Mouse (Mus musculus) hindbrain, embryonic 10.5 days (tissue): ENCODE results near the gene Cdca3. TPM values are rescaled to one million over a fixed set of nuclear protein-coding genes. Genes with fewer than 3 reads are reported as not detected.
A peak's percentile ranks its signal among the peaks of the same experiment; 100 is the strongest.

Experiments used
- DNase-seq: peaks from one replicate; pipeline ENCODE4 v3.0.0-alpha.2; 2017; ENCODE audit warnings: low spot score
- H3K27ac ChIP-seq: fragments of 300-500 bp; sonication (generic); 2 replicates; pipeline ENCODE4 v1.5.1; 2016; ENCODE audit warnings: mild to moderate bottlenecking, moderate library complexity
- H3K27me3 ChIP-seq: fragments of 300-500 bp; sonication (generic); 2 replicates; pipeline ENCODE4 v1.6.1; 2016; ENCODE audit warnings: mild to moderate bottlenecking; ENCODE audit not compliant: poor library complexity, insufficient read depth, severe bottlenecking
- H3K36me3 ChIP-seq: fragments of 300-500 bp; sonication (generic); 2 replicates; pipeline ENCODE4 v1.6.1; 2016; ENCODE audit warnings: mild to moderate bottlenecking, moderate library complexity
- H3K4me1 ChIP-seq: fragments of 300-500 bp; sonication (generic); replicated peaks from 2 replicates; pipeline ENCODE4 v1.6.1; 2016; ENCODE audit warnings: mild to moderate bottlenecking
- H3K4me3 ChIP-seq: fragments of 300-500 bp; sonication (generic); 2 replicates; pipeline ENCODE4 v1.5.1; 2016; ENCODE audit warnings: mild to moderate bottlenecking, moderate library complexity
- H3K9me3 ChIP-seq: fragments of 300-500 bp; sonication (generic); 2 replicates; pipeline ENCODE4 v1.6.1; 2016; ENCODE audit warnings: mild to moderate bottlenecking, moderate library complexity
- WGBS: fragments of 180-500 bp; shearing (Covaris S2); methylation state at CpG from one replicate; pipeline ENCODE4 v1.1.7; 2016; 5-methylcytosine and 5-hydroxymethylcytosine counted together
- polyA plus RNA-seq: library from polyadenylated mRNA; unstranded; fragments of >200 nt; fragmentation: Nextera tagmentation; extraction: Ambion mirVana; gene quantifications from 2 replicates; pipeline ENCODE4 v1.2.1, GENCODE M21; 2016

Gene Cdca3
- polyA plus RNA-seq, 1 experiment from 2014 or later, result 232 TPM

DNA sequence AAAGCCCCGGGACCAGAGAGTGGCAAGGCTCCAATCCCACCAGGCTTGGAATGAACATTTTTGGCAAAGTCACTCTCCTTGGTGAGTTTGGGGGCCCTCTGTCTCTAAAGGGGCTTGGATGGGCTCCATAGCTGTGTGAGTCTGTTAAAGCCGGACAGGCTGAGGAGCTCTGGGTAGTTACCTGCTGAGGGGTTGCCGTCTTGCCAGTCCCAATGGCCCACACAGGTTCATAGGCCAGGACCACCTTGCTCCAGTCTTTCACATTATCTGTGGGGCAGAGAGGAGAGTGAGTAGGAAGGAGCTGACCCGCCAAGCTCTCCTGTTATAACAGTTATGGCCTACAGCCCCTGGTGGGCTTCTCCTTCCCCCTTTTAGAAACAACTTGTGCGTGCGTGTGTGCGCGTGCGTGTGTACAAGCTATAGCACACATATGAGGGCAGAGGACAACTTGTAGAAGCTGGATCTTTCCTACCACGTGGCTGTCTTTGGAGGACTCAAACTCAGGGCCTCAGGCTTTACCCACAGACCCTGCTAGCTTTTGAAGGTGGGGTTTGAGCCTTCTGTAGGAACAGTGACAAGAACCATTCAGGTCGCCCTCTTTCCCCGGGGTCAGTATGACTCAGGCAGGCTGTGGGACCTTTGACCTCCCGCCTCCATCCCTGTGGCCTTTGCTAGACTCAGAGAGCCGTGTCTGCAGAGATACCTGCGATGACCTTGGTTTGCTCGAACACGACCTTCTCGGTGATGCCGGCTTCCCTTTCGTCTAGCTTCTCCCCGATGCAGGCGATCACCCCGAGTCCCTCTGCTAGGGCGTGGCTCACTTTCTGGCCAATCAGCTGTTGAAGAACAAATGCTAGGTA lies 17.4 kb upstream of the Cdca3 start:
- Histone ChIP-seq H3K4me3 (peak overlapping the region; percentile 92), H3K27ac (peak overlapping the region; percentile 98), H3K9me3 (no peaks in the 10 kb centered on the region), H3K27me3 (no peaks in the 10 kb centered on the region), H3K36me3 (peaks cover 49% of the 10 kb centered on the region), H3K4me1 (peaks cover 69% of the 10 kb centered on the region)
- DNase-seq, result no peak
- 82% methylated on average over 24 of the region's 24 CpGs for WGBS

DNA sequence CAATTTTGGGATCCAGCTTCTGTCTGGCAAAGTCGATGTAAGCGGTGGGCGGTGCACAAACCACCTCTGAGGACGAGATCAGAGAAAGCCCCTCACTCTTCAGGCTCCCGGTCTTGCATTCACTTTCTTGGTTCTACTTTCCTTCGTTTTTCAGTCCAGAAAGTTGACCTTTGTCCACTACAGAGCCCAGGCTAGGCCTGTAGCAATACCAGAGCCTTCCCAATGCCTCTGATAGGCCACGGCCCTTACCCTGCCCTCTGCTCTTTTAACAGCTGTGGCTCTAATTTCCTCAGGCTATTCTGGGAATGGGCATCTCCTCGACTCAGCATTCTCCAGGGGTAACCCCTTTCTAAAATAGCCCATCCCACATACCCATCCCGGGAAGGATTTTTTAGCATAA lies 16.5 kb upstream of the Cdca3 start:
- Histone ChIP-seq H3K4me3 (peak overlapping the region; percentile 92), H3K4me1 (peaks cover 68% of the 10 kb centered on the region), H3K36me3 (peaks cover 58% of the 10 kb centered on the region), H3K27me3 (no peaks in the 10 kb centered on the region), H3K27ac (peak overlapping the region; percentile 98), H3K9me3 (no peaks in the 10 kb centered on the region)
- 25% methylated on average over 9 of the region's 9 CpGs for WGBS
- no peak for DNase-seq

DNA sequence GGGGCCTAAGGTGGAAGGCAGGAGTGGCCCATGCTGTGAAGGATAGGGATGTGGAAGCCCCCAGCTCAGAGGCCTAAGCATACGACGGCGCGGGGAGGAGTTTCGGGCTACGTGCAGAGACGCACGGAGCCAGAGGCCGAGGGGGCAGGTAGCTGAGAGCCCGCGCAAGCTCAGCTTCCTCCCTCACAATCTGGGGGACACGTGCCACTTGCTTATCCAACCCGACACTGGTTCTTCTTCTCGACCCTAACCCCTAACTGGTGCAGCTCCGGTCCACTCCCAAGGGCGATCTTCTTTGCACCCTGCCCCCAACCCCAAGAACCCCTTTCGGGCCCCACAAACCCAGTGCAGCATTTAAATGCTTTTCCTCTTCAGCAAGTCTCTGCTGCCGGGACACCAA lies 15.9 kb upstream of the Cdca3 start:
- peak overlapping the region; percentile 92 for H3K4me3 ChIP-seq
- peak overlapping the region; percentile 98 for H3K27ac ChIP-seq
- 1% methylated on average over 18 of the region's 18 CpGs for WGBS
- peaks cover 61% of the 10 kb centered on the region for H3K4me1 ChIP-seq
- H3K27me3 ChIP-seq, result no peaks in the 10 kb centered on the region
- H3K36me3 ChIP-seq, result peaks cover 65% of the 10 kb centered on the region
- no peaks in the 10 kb centered on the region for H3K9me3 ChIP-seq
- peak; percentile 76 for DNase-seq

DNA sequence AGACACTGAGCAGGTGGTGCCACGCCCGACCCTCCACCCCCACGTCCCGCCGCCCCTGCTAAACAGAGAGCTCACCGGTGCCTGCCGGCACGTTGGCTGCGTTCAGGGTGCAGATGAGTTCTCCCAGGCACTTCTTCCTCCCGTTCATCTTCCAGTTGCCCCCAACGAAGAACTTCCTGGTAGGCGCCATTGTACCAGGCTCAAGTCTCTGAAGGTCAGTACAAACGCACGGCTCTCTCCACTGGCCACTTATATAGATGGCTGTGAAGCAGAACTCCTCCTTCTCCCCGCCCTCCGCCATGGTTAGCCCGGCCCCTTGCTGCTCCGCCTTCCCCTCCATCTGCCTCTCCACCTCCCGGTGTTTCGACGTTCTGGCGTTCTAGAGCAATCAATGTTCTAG lies 15.4 kb upstream of the Cdca3 start, which contains the start of gene Tpi1:
Tpi1 (minus strand) TSS at position 364 of the 400 bp plus-strand sequence.
- H3K36me3 ChIP-seq, result peaks cover 69% of the 10 kb centered on the region
- WGBS, result under 1% methylated on average over 22 of the region's 22 CpGs
- H3K4me1 ChIP-seq, result peaks cover 57% of the 10 kb centered on the region
- peak within 1 kb of the TSS; percentile 92 for H3K4me3 ChIP-seq
- peak within 1 kb of the TSS; percentile 98 for H3K27ac ChIP-seq
- H3K27me3 ChIP-seq, result no peaks in the 10 kb centered on the region
- H3K9me3 ChIP-seq, result no peaks in the 10 kb centered on the region
- DNase-seq, result peak; percentile 90

GRCm38 (mm10) chr6:124814448-124814847 lies 14.9 kb upstream of the Cdca3 start:
- H3K36me3 ChIP-seq, result peaks cover 74% of the 10 kb centered on the region
- H3K27me3 ChIP-seq, result no peaks in the 10 kb centered on the region
- H3K4me1 ChIP-seq, result peaks cover 52% of the 10 kb centered on the region
- DNase-seq, result no peak
- H3K9me3 ChIP-seq, result no peaks in the 10 kb centered on the region
- H3K27ac ChIP-seq, result peak overlapping the region; percentile 98
- 47% methylated on average over 8 of the region's 8 CpGs for WGBS
- H3K4me3 ChIP-seq, result peak overlapping the region; percentile 92

DNA sequence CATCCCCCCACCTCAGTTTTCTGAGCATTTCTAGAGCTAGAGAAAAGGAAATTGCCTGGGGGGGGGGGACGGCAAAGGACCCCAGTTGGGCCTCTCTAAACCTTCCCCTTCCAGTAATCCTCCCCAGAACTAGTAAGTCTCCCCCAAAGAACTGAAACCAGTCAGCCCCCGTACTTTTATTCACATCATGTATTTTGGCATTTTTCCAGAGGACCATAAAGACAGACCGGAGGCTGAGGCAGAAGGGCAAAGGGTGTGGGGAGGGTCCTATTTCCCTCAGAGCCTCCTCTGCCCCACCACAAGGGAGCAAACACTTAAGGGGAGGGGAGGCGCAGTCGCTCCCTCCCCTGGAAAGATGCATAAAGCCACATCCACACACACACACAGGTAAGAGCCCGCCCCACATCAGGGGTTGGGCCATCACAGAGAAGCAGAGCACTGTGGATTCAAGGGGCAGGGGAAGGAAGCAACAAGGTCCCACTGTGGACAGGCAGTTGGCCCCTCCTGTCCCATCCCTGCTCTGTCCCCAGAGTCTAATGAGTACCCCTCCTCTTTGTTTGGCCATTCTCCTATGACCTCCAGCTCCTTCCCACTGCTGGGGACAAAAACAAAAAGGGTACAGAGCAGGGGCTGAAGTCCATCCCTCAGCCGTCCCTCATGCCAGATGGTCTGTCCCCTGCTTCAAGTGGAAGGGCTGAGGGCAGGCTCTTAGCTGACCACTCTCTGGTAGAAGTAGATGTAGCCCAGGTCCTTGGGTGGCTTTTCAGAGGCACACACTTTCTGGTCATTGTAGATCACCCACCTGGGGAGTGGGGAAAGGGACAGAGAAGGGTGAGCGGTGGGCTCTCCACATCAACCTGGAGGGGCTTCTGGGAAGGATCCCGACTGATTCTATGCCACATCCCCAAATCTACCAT lies 14.2 kb upstream of the Cdca3 start:
- Histone ChIP-seq H3K27me3 (no peaks in the 10 kb centered on the region), H3K4me3 (peak overlapping the region; percentile 92), H3K36me3 (peaks cover 80% of the 10 kb centered on the region), H3K27ac (no peak overlapping the region; the same call in 1 of the 2 replicates), H3K9me3 (no peaks in the 10 kb centered on the region), H3K4me1 (peaks cover 45% of the 10 kb centered on the region)
- WGBS, result 80% methylated on average over 9 of the region's 9 CpGs
- DNase-seq, result no peak

DNA sequence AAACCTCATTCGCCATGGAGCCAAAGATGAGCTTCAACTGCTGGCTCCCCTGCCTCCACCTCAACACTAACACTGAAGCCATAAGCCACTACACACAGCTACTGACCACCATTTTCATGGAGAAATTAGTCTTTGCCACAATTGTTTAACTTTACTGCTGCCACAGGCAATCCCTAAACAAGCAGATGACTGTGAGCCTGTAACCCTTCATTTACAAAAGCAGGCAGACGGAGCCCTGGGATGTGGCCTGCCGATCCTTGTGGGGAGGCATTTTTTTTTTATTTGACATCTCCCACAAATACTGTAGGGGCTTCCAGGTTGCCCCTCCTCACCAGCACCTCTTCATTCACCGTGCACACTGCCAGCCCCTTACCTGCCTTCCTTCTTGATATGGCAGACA lies 12.7 kb upstream of the Cdca3 start:
- H3K36me3 ChIP-seq, result peaks cover 80% of the 10 kb centered on the region

DNA sequence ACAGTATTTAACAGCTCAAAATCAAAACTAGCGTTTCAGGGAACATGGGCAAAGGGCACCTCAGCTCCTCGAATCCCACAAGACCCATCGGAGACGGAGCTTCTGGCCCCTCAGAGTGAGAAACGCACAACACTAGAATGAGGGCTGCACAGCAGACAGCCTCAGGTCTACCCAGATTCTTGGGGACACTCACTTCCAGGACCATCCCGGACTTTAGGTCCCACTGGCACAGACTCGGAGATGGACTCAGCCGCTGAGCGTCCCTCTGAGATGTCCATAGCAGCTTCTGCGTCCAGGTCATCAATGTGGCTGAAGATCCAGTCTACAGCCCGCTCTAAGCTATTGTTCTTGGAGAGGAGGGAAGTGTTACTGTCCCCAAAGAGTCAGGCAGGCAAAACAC lies 12.2 kb upstream of the Cdca3 start:
- 93% methylated on average over 11 of the region's 11 CpGs for WGBS
- H3K4me1 ChIP-seq, result peaks cover 32% of the 10 kb centered on the region
- no peaks in the 10 kb centered on the region for H3K27me3 ChIP-seq
- H3K9me3 ChIP-seq, result no peaks in the 10 kb centered on the region
- DNase-seq, result no peak
- peaks cover 80% of the 10 kb centered on the region for H3K36me3 ChIP-seq
- H3K27ac ChIP-seq, result no peak overlapping the region
- no peak overlapping the region for H3K4me3 ChIP-seq

More for the DNA sequence above, 12.7 kb upstream of the Cdca3 start:
- H3K27me3 ChIP-seq, result no peaks in the 10 kb centered on the region
- 93% methylated on average over 4 of the region's 4 CpGs for WGBS
- no peak for DNase-seq
- H3K4me1 ChIP-seq, result peaks cover 37% of the 10 kb centered on the region
- H3K4me3 ChIP-seq, result no peak overlapping the region
- no peaks in the 10 kb centered on the region for H3K9me3 ChIP-seq
- H3K27ac ChIP-seq, result no peak overlapping the region

- peaks cover 80% of the 10 kb centered on the region for H3K36me3 ChIP-seq
- DNase-seq, result no peak
- no peaks in the 10 kb centered on the region for H3K9me3 ChIP-seq
- H3K27ac ChIP-seq, result no peak overlapping the region
- WGBS, result over 99% methylated on average over 8 of the region's 8 CpGs
- no peaks in the 10 kb centered on the region for H3K27me3 ChIP-seq
- H3K4me3 ChIP-seq, result no peak overlapping the region
- peaks cover 28% of the 10 kb centered on the region for H3K4me1 ChIP-seq
Measured at GRCm38 (mm10) chr6:124817563-124817962, 11.8 kb upstream of the Cdca3 start.

DNA sequence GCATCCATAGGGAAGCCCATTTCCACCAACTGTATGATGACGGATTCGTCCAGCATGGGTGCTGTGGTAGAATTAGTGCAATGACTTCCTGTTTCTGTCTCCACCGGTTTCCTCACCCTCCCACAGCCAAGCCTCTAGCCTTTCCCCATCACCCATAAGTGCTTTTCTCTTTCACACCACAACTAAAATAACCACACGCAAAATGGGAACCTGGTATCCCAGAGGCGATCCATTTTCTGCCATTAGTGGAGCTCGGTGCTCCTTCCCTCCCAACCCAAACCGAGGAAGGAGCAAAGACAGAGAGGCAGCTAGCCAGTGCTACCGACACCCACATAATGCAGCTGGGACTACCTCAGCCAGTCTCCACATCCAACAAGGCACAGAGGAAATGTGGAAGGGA lies 11.4 kb upstream of the Cdca3 start:
- H3K4me1 ChIP-seq, result peaks cover 23% of the 10 kb centered on the region
- peaks cover 81% of the 10 kb centered on the region for H3K36me3 ChIP-seq
- no peak for DNase-seq
- WGBS, result 93% methylated on average over 8 of the region's 8 CpGs
- H3K27ac ChIP-seq, result no peak overlapping the region
- no peaks in the 10 kb centered on the region for H3K9me3 ChIP-seq
- H3K4me3 ChIP-seq, result no peak overlapping the region
- no peaks in the 10 kb centered on the region for H3K27me3 ChIP-seq

- H3K27ac ChIP-seq, result no peak overlapping the region
- no peak for DNase-seq
- H3K9me3 ChIP-seq, result no peaks in the 10 kb centered on the region
- 95% methylated on average over 5 of the region's 5 CpGs for WGBS
- peaks cover 100% of the 10 kb centered on the region for H3K36me3 ChIP-seq
- no peaks in the 10 kb centered on the region for H3K4me1 ChIP-seq
- no peak overlapping the region for H3K4me3 ChIP-seq
- H3K27me3 ChIP-seq, result no peaks in the 10 kb centered on the region
Measured at GRCm38 (mm10) chr6:124820891-124821290, 8.5 kb upstream of the Cdca3 start.

GRCm38 (mm10) chr6:124822049-124822448 lies 7.3 kb upstream of the Cdca3 start:
- Histone ChIP-seq H3K27ac (no peak overlapping the region), H3K36me3 (peaks cover 99% of the 10 kb centered on the region), H3K27me3 (no peaks in the 10 kb centered on the region), H3K4me1 (no peaks in the 10 kb centered on the region), H3K9me3 (no peaks in the 10 kb centered on the region), H3K4me3 (no peak overlapping the region)
- 95% methylated on average over 4 of the region's 4 CpGs for WGBS
- DNase-seq, result no peak
